Mouse (Mus musculus) erythroid progenitor cell, adult 5-6 weeks (primary cell): ENCODE data around the gene Ap4s1. TPM values are rescaled to one million over a fixed set of nuclear protein-coding genes. Genes with fewer than 3 reads are reported as not detected.
A peak's percentile ranks its signal among the peaks of the same experiment; 100 is the strongest.

Experiments used
- ATAC-seq: replicated peaks from 2 replicates; pipeline ENCODE4 v1.8.0; 2016; ENCODE audit warnings: moderate number of reproducible peaks, mild to moderate bottlenecking, moderate TSS enrichment, inconsistent platforms; ENCODE audit not compliant: poor library complexity, low FRiP score, severe bottlenecking
- total RNA-seq, 2 experiments: library from RNA; stranded (forward) in 1 of 2; stranded (reverse) in 1 of 2; fragments of 150-400 nt in 1 of 2; fragments of 186-747, 209-891 nt in 1 of 2; gene quantifications; 2 replicates each; pipeline versions ENCODE4 v1.2.3 to v1.2.4; 2015 to 2017; ENCODE audit warnings: low replicate concordance in 2 of 2

Ap4s1 gene
- total RNA-seq, 2 experiments from 2014 or later, result 2.5 to 29.4 TPM

GRCm38 (mm10) chr12:51699623-51700393, 9.0 kb downstream of the Ap4s1 start:
- peak; percentile 98 for ATAC-seq

GRCm38 (mm10) chr12:51701723-51702122, 10.9 kb downstream of the Ap4s1 start:
- ATAC-seq, result no peak

GRCm38 (mm10) chr12:51703859-51704258, 13.0 kb downstream of the Ap4s1 start:
- no peak for ATAC-seq

- ATAC-seq, result no peak
These were observed 13.7 kb downstream of the Ap4s1 start for GRCm38 (mm10) chr12:51704572-51704971.

- ATAC-seq, result no peak
These were observed 14.9 kb downstream of the Ap4s1 start for GRCm38 (mm10) chr12:51705778-51706177.

- no peak for ATAC-seq
These were observed 15.9 kb downstream of the Ap4s1 start for GRCm38 (mm10) chr12:51706673-51707235.

- no peak for ATAC-seq
These were observed 18.3 kb downstream of the Ap4s1 start for GRCm38 (mm10) chr12:51708941-51709686.

- ATAC-seq, result no peak
These were observed 18.9 kb downstream of the Ap4s1 start for GRCm38 (mm10) chr12:51709741-51710140.

GRCm38 (mm10) chr12:51710154-51710553, 19.3 kb downstream of the Ap4s1 start:
- ATAC-seq, result no peak

- no peak for ATAC-seq
These were observed 21.9 kb downstream of the Ap4s1 start for GRCm38 (mm10) chr12:51712685-51713084.

GRCm38 (mm10) chr12:51718617-51719016, 27.8 kb downstream of the Ap4s1 start:
- ATAC-seq, result no peak

- no peak for ATAC-seq
These were observed 31.0 kb downstream of the Ap4s1 start for GRCm38 (mm10) chr12:51721836-51722235.

- no peak for ATAC-seq
These were observed 38.2 kb downstream of the Ap4s1 start for GRCm38 (mm10) chr12:51729058-51729457.

- ATAC-seq, result no peak
These were observed 39.0 kb downstream of the Ap4s1 start for GRCm38 (mm10) chr12:51729827-51730226.

- no peak for ATAC-seq
These were observed 43.9 kb downstream of the Ap4s1 start for GRCm38 (mm10) chr12:51734605-51735211.

- no peak for ATAC-seq
These were observed 45.0 kb downstream of the Ap4s1 start for GRCm38 (mm10) chr12:51735840-51736271.

- no peak for ATAC-seq
These were observed 45.5 kb downstream of the Ap4s1 start for GRCm38 (mm10) chr12:51736381-51736780.

- ATAC-seq, result no peak
These were observed 46.0 kb downstream of the Ap4s1 start for GRCm38 (mm10) chr12:51736807-51737206.

GRCm38 (mm10) chr12:51741690-51742089, 50.9 kb downstream of the Ap4s1 start:
- ATAC-seq, result peak; percentile 88

- ATAC-seq, result no peak
These were observed 54.1 kb downstream of the Ap4s1 start for GRCm38 (mm10) chr12:51744957-51745356.
